Mouse (Mus musculus): ENCODE measurements around the gene Muc4. TPM values are rescaled to one million over a fixed set of nuclear protein-coding genes. Genes with fewer than 3 reads are reported as not detected.

The Muc4 gene
- polyA plus RNA-seq, 1 experiment = 0.58 TPM

- Histone ChIP-seq H3K27ac (ENCODE audit: control insufficient read depth, insufficient read depth, low read length) (no peak overlapping the region), H3K36me3 (ENCODE audit: control insufficient read depth, insufficient read depth, low read length) (no peaks in the 10 kb centered on the region; the same call in 1 of the 2 replicates), H3K27me3 (ENCODE audit: control insufficient read depth, insufficient read depth, low read length) (no peaks in the 10 kb centered on the region), H3K4me1 (replicated peaks; ENCODE audit: control insufficient read depth, insufficient read depth, low read length) (no peaks in the 10 kb centered on the region), H3K4me3 (ENCODE audit: control insufficient read depth, insufficient read depth, low read length) (no peak overlapping the region)
- 83% methylated on average over 5 of the region's 5 CpGs for WGBS
- TF ChIP-seq CTCF (IDR thresholded peaks at IDR 0.05; ENCODE audit: borderline replicate concordance, control insufficient read depth, extremely low read depth, insufficient read depth, low read length, poor library complexity) (no peak), POLR2A (IDR thresholded peaks at IDR 0.05; ENCODE audit: control insufficient read depth, extremely low read depth, insufficient read depth, low read length, poor library complexity) (no peak)
- no peak for DNase-seq
Observed at GRCm38 (mm10) chr16:32822881-32823280, 87.2 kb downstream of the Muc4 start.

GRCm38 (mm10) chr16:32823487-32823886 lies 87.8 kb downstream of the Muc4 start:
- H3K36me3 ChIP-seq (ENCODE audit: control insufficient read depth, insufficient read depth, low read length) = no peaks in the 10 kb centered on the region; the same call in 1 of the 2 replicates
- DNase-seq = no peak
- H3K4me3 ChIP-seq (ENCODE audit: control insufficient read depth, insufficient read depth, low read length) = no peak overlapping the region
- WGBS = 96% methylated on average over 8 of the region's 8 CpGs
- no peak overlapping the region for H3K27ac ChIP-seq (ENCODE audit: control insufficient read depth, insufficient read depth, low read length)
- no peaks in the 10 kb centered on the region for H3K4me1 ChIP-seq (replicated peaks; ENCODE audit: control insufficient read depth, insufficient read depth, low read length)
- H3K27me3 ChIP-seq (ENCODE audit: control insufficient read depth, insufficient read depth, low read length) = no peaks in the 10 kb centered on the region
- no peak for TF ChIP-seq POLR2A (IDR thresholded peaks at IDR 0.05; ENCODE audit: control insufficient read depth, extremely low read depth, insufficient read depth, low read length, poor library complexity)
- TF ChIP-seq CTCF (IDR thresholded peaks at IDR 0.05; ENCODE audit: borderline replicate concordance, control insufficient read depth, extremely low read depth, insufficient read depth, low read length, poor library complexity) = no peak

GRCm38 (mm10) chr16:32824061-32824460 lies 88.4 kb downstream of the Muc4 start:
- DNase-seq = no peak
- H3K4me1 ChIP-seq (replicated peaks; ENCODE audit: control insufficient read depth, insufficient read depth, low read length) = no peaks in the 10 kb centered on the region
- no peak overlapping the region for H3K27ac ChIP-seq (ENCODE audit: control insufficient read depth, insufficient read depth, low read length)
- no peak overlapping the region for H3K4me3 ChIP-seq (ENCODE audit: control insufficient read depth, insufficient read depth, low read length)
- no peaks in the 10 kb centered on the region; the same call in 1 of the 2 replicates for H3K36me3 ChIP-seq (ENCODE audit: control insufficient read depth, insufficient read depth, low read length)
- H3K27me3 ChIP-seq (ENCODE audit: control insufficient read depth, insufficient read depth, low read length) = no peaks in the 10 kb centered on the region
- WGBS = 97% methylated on average over 13 of the region's 13 CpGs
- TF ChIP-seq CTCF (IDR thresholded peaks at IDR 0.05; ENCODE audit: borderline replicate concordance, control insufficient read depth, extremely low read depth, insufficient read depth, low read length, poor library complexity) = no peak

- WGBS = 86% methylated on average over 12 of the region's 12 CpGs
- no peaks in the 10 kb centered on the region for H3K4me1 ChIP-seq (replicated peaks; ENCODE audit: control insufficient read depth, insufficient read depth, low read length)
- no peak overlapping the region for H3K4me3 ChIP-seq (ENCODE audit: control insufficient read depth, insufficient read depth, low read length)
- DNase-seq = no peak
- no peaks in the 10 kb centered on the region for H3K27me3 ChIP-seq (ENCODE audit: control insufficient read depth, insufficient read depth, low read length)
- H3K27ac ChIP-seq (ENCODE audit: control insufficient read depth, insufficient read depth, low read length) = no peak overlapping the region
- TF ChIP-seq CTCF (IDR thresholded peaks at IDR 0.05; ENCODE audit: borderline replicate concordance, control insufficient read depth, extremely low read depth, insufficient read depth, low read length, poor library complexity) (no peak), POLR2A (IDR thresholded peaks at IDR 0.05; ENCODE audit: control insufficient read depth, extremely low read depth, insufficient read depth, low read length, poor library complexity) (no peak)
- no peaks in the 10 kb centered on the region; the same call in 1 of the 2 replicates for H3K36me3 ChIP-seq (ENCODE audit: control insufficient read depth, insufficient read depth, low read length)
Observed at GRCm38 (mm10) chr16:32825380-32825779, 89.7 kb downstream of the Muc4 start.

GRCm38 (mm10) chr16:32826521-32826920 lies 90.8 kb downstream of the Muc4 start:
- WGBS = 99% methylated on average over 11 of the region's 11 CpGs
- Histone ChIP-seq H3K4me3 (ENCODE audit: control insufficient read depth, insufficient read depth, low read length) (no peak overlapping the region), H3K36me3 (ENCODE audit: control insufficient read depth, insufficient read depth, low read length) (no peaks in the 10 kb centered on the region; the same call in 1 of the 2 replicates), H3K27ac (ENCODE audit: control insufficient read depth, insufficient read depth, low read length) (no peak overlapping the region), H3K4me1 (replicated peaks; ENCODE audit: control insufficient read depth, insufficient read depth, low read length) (no peaks in the 10 kb centered on the region), H3K27me3 (ENCODE audit: control insufficient read depth, insufficient read depth, low read length) (no peaks in the 10 kb centered on the region)
- no peak for TF ChIP-seq POLR2A (IDR thresholded peaks at IDR 0.05; ENCODE audit: control insufficient read depth, extremely low read depth, insufficient read depth, low read length, poor library complexity)
- no peak for TF ChIP-seq CTCF (IDR thresholded peaks at IDR 0.05; ENCODE audit: borderline replicate concordance, control insufficient read depth, extremely low read depth, insufficient read depth, low read length, poor library complexity)
- DNase-seq = no peak

GRCm38 (mm10) chr16:32829104-32829503 lies 93.4 kb downstream of the Muc4 start:
- Histone ChIP-seq H3K27me3 (ENCODE audit: control insufficient read depth, insufficient read depth, low read length) (no peaks in the 10 kb centered on the region), H3K27ac (ENCODE audit: control insufficient read depth, insufficient read depth, low read length) (no peak overlapping the region), H3K4me1 (replicated peaks; ENCODE audit: control insufficient read depth, insufficient read depth, low read length) (no peaks in the 10 kb centered on the region), H3K4me3 (ENCODE audit: control insufficient read depth, insufficient read depth, low read length) (no peak overlapping the region), H3K36me3 (ENCODE audit: control insufficient read depth, insufficient read depth, low read length) (no peaks in the 10 kb centered on the region; the same call in 1 of the 2 replicates)
- no peak for DNase-seq
- WGBS = 96% methylated on average over 11 of the region's 11 CpGs
- TF ChIP-seq POLR2A (IDR thresholded peaks at IDR 0.05; ENCODE audit: control insufficient read depth, extremely low read depth, insufficient read depth, low read length, poor library complexity) = no peak
- no peak for TF ChIP-seq CTCF (IDR thresholded peaks at IDR 0.05; ENCODE audit: borderline replicate concordance, control insufficient read depth, extremely low read depth, insufficient read depth, low read length, poor library complexity)

- 98% methylated on average over 4 of the region's 4 CpGs for WGBS
- DNase-seq = no peak
- Histone ChIP-seq H3K27me3 (ENCODE audit: control insufficient read depth, insufficient read depth, low read length) (no peaks in the 10 kb centered on the region), H3K36me3 (ENCODE audit: control insufficient read depth, insufficient read depth, low read length) (0 out of 2 replicates have a peak, but pooled peaks cover 6% of the 10 kb centered on the region), H3K4me1 (replicated peaks; ENCODE audit: control insufficient read depth, insufficient read depth, low read length) (no peaks in the 10 kb centered on the region), H3K27ac (ENCODE audit: control insufficient read depth, insufficient read depth, low read length) (no peak overlapping the region), H3K4me3 (ENCODE audit: control insufficient read depth, insufficient read depth, low read length) (no peak overlapping the region)
- TF ChIP-seq POLR2A (IDR thresholded peaks at IDR 0.05; ENCODE audit: control insufficient read depth, extremely low read depth, insufficient read depth, low read length, poor library complexity) = no peak
- TF ChIP-seq CTCF (IDR thresholded peaks at IDR 0.05; ENCODE audit: borderline replicate concordance, control insufficient read depth, extremely low read depth, insufficient read depth, low read length, poor library complexity) = no peak
Observed at GRCm38 (mm10) chr16:32831501-32831900, 95.8 kb downstream of the Muc4 start.

Other genes starting within 250 kb of the Muc4 start
- 1.3 and 1.5 TPM in 2 replicates for gene Slc51a, start 248.0 kb upstream of the Muc4 start, polyA plus RNA-seq (2012; rRNA removed)
- gene Zdhhc19, start 239.6 kb upstream of the Muc4 start, polyA plus RNA-seq (2012; rRNA removed) = not detected in 2 replicates
- 11.7 and 14.2 TPM in 2 replicates for gene Tfrc, start 127.0 kb upstream of the Muc4 start, polyA plus RNA-seq (2012; rRNA removed)
- gene Tnk2, start 92.0 kb upstream of the Muc4 start, polyA plus RNA-seq (2012; rRNA removed) = 479 and 508 TPM in 2 replicates
- gene Muc20, start 61.5 kb downstream of the Muc4 start, polyA plus RNA-seq (2012; rRNA removed) = 0.22 TPM in 1 of 2 replicates, not detected in the other
- gene Smbd1, start 74.6 kb downstream of the Muc4 start, polyA plus RNA-seq (2012; rRNA removed) = 0.18 TPM in 1 of 2 replicates, not detected in the other
- 8.4 and 8.8 TPM in 2 replicates for gene Fyttd1, start 141.6 kb downstream of the Muc4 start, polyA plus RNA-seq (2012; rRNA removed)
- 33.9 and 36.4 TPM in 2 replicates for gene Rubcn, start 141.9 kb downstream of the Muc4 start, polyA plus RNA-seq (2012; rRNA removed)
- gene Lrch3, start 178.2 kb downstream of the Muc4 start, polyA plus RNA-seq (2012; rRNA removed) = 41.3 and 43.2 TPM in 2 replicates

Measured in thymus, adult 2 months (tissue).